Mouse (Mus musculus) cerebellum, adult 2 months (tissue): ENCODE measurements around the gene Tvp23a. TPM values are rescaled to one million over a fixed set of nuclear protein-coding genes. Genes with fewer than 3 reads are reported as not detected.

Experiments
- DNase-seq, 2 experiments: peaks; one replicate each; pipeline ENCODE4 v3.0.0; 2021
- H3K27ac ChIP-seq: fragments of 200-500 bp; 2 replicates; pipeline ENCODE4 v1.5.1; 2012; ENCODE audit warnings: low read length, control low read depth, inconsistent platforms; ENCODE audit not compliant: insufficient read depth
- H3K27me3 ChIP-seq: fragments of 200-500 bp; 2 replicates; pipeline ENCODE4 v1.6.1; 2012; ENCODE audit warnings: inconsistent platforms, mild to moderate bottlenecking, low read length, moderate library complexity; ENCODE audit not compliant: control insufficient read depth, insufficient read depth
- H3K4me1 ChIP-seq: fragments of 200-500 bp; 2 replicates; pipeline ENCODE4 v1.6.1; 2011; ENCODE audit warnings: low read length; ENCODE audit not compliant: control insufficient read depth, insufficient read depth
- H3K4me3 ChIP-seq: fragments of 200-500 bp; replicated peaks from 2 replicates; pipeline ENCODE3; 2011; ENCODE audit warnings: mild to moderate bottlenecking, low read depth, low read length, control low read depth; ENCODE audit not compliant: insufficient read depth
- CTCF ChIP-seq: fragments of 200-500 bp; IDR thresholded peaks from 2 replicates; pipeline ENCODE4 v1.5.1; 2011; ENCODE audit warnings: low read depth, mild to moderate bottlenecking, control low read depth, low read length, moderate library complexity, borderline replicate concordance; ENCODE audit not compliant: insufficient read depth
- POLR2A ChIP-seq: fragments of 200-500 bp; IDR thresholded peaks from 2 replicates; pipeline ENCODE4 v1.6.1; 2011; ENCODE audit warnings: low read length, control low read depth, borderline replicate concordance; ENCODE audit not compliant: insufficient read depth
- WGBS: fragments of 180-500 bp; shearing (Covaris S2); methylation state at CpG from one replicate; pipeline ENCODE4 v1.1.7; 2018; 5-methylcytosine and 5-hydroxymethylcytosine counted together
- polyA plus RNA-seq: library from polyadenylated mRNA; depleted of rRNA; stranded (reverse); fragments of >200 nt; gene quantifications from 2 replicates; pipeline ENCODE4 v1.2.3, GENCODE M21; 2012

The Tvp23a gene
- polyA plus RNA-seq, 1 experiment = 27.3 TPM

DNA sequence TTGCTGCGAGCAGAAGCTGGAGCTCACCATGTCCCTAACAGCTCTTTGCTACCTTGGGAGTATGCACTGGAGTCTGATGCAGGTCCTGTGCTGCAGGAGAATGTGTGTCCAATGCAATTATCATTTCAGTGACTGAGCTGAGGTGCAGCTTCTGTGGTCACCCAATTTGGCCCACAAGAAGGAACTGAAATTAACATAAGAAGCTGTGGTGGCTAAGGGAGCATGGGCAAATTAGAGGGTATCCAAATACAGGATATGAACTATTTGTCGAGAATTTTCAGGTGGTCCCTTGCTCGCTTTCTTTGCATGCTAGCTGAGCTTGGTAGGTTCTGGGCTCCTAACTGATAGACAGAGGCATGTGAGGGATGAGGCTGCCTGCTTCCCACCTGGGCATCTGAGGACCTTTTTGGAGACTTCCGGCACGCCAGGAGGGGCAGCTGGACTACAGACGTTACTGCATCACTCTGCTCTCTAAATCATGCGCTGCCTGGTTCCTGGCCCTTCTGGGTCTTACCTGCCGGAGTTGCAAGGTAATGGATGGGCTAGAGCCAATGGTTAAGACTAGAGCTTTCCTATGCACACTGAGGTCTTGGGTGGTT, 40.8 kb upstream of the Tvp23a start:
- TF ChIP-seq CTCF = no peak
- no peak for TF ChIP-seq POLR2A
- DNase-seq = no peak
- Histone ChIP-seq H3K27ac (no peak overlapping the region), H3K27me3 (no peaks in the 10 kb centered on the region), H3K4me3 (no peak overlapping the region), H3K4me1 (no peaks in the 10 kb centered on the region)
- 89% methylated on average over 8 of the region's 8 CpGs for WGBS

DNA sequence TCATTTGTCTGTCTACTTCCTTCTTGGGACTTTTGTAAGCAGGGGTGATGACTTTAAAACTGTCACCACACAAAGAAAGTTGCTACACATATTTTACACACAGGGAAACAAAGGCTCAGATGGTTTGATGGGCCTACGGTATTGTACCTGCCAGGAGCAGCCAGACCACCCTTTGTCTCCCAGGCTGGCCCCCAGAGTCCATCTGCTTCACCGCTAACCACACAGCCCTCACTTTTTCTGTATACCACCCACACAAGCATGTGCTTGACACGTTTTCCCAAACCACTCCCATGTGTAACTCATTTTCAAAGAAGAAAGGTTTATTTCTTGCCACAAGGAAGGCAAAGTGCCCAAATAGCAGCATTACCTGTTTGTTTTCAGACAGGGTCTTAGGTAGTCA, 39.8 kb upstream of the Tvp23a start:
- 55% methylated on average over 3 of the region's 3 CpGs for WGBS
- Histone ChIP-seq H3K4me3 (no peak overlapping the region), H3K27me3 (no peaks in the 10 kb centered on the region), H3K27ac (no peak overlapping the region), H3K4me1 (no peaks in the 10 kb centered on the region)
- DNase-seq = no peak
- no peak for TF ChIP-seq CTCF
- no peak for TF ChIP-seq POLR2A

DNA sequence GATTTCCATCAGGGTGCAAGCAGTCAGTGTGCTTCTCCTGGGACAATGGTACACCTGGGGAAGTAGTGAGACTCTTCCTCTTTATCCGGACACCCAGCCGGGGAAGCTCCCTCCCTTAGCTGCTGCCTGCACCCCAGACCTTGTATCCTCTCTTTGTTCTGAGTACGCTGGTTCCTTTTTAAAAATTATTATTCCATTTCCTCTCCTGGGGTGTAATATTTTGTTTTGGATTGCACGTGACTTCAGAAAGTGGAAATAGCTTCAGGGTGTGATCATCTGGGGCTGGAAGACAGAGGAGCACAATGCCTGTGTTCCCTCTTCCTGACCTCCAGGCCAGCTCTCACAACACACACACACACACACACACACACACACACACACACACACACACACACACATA, 35.2 kb upstream of the Tvp23a start:
- WGBS = 66% methylated on average over 4 of the region's 4 CpGs
- H3K4me3 ChIP-seq = no peak overlapping the region
- TF ChIP-seq POLR2A (no peak), CTCF (no peak)
- no peak overlapping the region for H3K27ac ChIP-seq
- H3K27me3 ChIP-seq = no peaks in the 10 kb centered on the region
- no peak for DNase-seq
- no peaks in the 10 kb centered on the region for H3K4me1 ChIP-seq

DNA sequence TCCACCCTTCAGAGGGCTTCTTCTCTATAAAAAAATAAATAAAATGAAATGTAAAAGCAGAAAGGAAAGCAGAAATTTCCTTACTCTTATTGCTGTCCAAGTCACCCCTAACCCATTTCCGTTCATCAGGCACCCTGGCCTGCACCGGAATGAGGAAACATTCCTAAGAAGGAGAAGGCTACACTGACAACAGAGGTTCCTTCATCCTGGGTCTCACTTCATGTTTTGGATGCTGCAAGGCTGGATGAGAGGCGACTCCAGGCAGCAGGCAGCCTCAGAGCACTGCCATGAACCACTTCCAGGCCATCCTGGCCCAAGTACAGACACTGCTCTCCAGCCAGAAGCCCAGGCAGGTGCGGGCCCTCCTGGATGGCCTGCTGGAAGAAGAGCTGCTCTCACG, 32.7 kb upstream of the Tvp23a start, which contains the start of gene Ciita:
TSS of gene Ciita (plus strand) at position 203 of the 400 bp plus-strand sequence.
- Histone ChIP-seq H3K27ac (no peak within 1 kb of the TSS), H3K27me3 (no peaks in the 10 kb centered on the region), H3K4me3 (no peak within 1 kb of the TSS), H3K4me1 (no peaks in the 10 kb centered on the region)
- DNase-seq = no peak
- no peak for TF ChIP-seq CTCF
- TF ChIP-seq POLR2A = no peak
- 57% methylated on average over 5 of the region's 5 CpGs for WGBS

DNA sequence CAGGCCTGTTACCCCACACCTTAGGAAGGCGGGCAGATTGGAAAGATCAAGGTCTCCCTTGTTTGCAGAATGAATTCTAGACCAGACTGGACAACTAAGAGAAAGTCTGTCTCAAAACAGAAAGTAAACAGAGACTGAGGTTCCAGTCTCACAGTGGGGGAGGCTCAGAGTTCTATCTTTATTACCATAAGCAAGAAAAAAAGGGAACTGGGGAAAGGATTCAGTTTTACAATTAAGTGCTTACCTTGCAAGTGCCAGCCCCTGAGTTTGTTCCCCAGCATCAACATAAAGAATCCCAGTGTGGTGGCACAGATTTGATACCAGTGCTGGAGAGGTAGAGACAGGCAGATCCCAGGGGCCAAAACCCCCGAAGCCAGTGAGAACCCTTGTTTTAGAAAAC, 28.8 kb upstream of the Tvp23a start:
- TF ChIP-seq POLR2A = no peak
- no peak for TF ChIP-seq CTCF
- no peaks in the 10 kb centered on the region for H3K4me1 ChIP-seq
- H3K27me3 ChIP-seq = no peaks in the 10 kb centered on the region
- no peak for DNase-seq
- no peak overlapping the region for H3K4me3 ChIP-seq
- 82% methylated on average over 2 of the region's 2 CpGs for WGBS
- no peak overlapping the region for H3K27ac ChIP-seq

DNA sequence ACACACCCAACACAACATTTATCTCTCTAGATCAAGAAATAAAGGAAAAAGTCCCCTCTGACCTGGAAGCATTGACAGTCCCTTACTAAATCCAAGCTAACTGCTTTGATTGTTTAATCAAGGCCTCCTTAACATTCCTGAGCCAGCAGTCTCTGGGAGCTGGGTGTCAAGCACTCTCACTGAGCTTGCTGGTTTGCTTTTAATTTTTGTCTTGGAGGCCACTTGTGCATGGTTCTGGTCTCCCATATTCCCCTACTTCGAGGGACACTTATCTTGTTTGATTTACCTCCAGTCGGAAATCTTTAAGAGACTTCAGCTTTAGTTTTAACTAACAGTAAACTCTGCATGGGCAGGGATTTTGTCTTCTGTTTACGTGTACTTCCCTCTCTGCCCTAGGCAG, 27.8 kb upstream of the Tvp23a start:
- TF ChIP-seq POLR2A (no peak), CTCF (no peak)
- DNase-seq = no peak
- no peaks in the 10 kb centered on the region for H3K27me3 ChIP-seq
- 80% methylated on average over 3 of the region's 3 CpGs for WGBS
- no peaks in the 10 kb centered on the region for H3K4me1 ChIP-seq
- H3K27ac ChIP-seq = no peak overlapping the region
- H3K4me3 ChIP-seq = no peak overlapping the region

DNA sequence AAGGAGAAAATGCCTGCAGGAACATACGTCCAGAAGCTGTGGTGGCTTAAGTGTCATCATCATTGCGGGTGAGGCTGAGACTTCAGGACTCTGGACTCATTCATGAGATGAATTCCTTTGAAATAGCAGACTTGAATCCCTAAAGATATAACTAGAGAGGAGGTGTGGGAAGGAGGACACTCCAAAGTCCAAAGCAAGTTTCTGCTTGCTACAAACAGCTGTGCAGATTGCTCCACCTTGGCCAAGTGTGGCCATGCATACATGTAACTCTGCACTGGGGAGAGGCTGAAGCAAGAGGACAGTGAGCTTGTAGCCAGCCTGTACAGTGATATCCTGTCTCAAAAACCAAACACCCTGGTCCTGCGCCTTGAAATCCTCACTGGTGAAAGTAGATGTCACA, 24.8 kb upstream of the Tvp23a start:
- TF ChIP-seq CTCF (no peak), POLR2A (no peak)
- no peak for DNase-seq
- Histone ChIP-seq H3K27me3 (no peaks in the 10 kb centered on the region), H3K27ac (no peak overlapping the region), H3K4me1 (no peaks in the 10 kb centered on the region), H3K4me3 (no peak overlapping the region)
- 96% methylated on average over 3 of the region's 3 CpGs for WGBS

DNA sequence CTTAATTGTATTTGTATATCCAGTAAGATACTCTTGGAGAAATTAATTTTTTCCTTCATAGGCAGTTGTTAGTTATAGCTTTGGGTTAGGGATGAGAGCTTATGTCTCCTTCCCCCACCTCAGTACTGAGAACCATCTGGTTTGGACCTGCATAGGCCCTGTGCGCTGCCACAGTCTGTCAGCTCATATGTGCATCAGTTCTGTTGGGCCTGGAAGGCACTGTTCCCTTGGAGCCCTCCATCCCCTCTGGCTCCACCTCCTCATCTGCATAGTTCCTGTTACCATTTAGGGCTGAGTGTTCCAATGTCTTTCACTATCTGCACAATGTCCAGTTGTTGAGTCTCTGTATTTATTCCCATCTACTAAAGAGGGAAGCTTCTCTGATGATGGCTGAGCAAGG, 21.0 kb upstream of the Tvp23a start:
- 48% methylated on average over 1 of the region's 1 CpGs for WGBS
- DNase-seq = no peak
- Histone ChIP-seq H3K27ac (no peak overlapping the region), H3K4me1 (no peaks in the 10 kb centered on the region), H3K4me3 (no peak overlapping the region), H3K27me3 (no peaks in the 10 kb centered on the region)
- TF ChIP-seq POLR2A = no peak
